Mouse (Mus musculus) kidney, embryonic 14.5 days (tissue): ENCODE measurements around the gene Mpzl3. TPM values are rescaled to one million over a fixed set of nuclear protein-coding genes. Genes with fewer than 3 reads are reported as not detected.

Experiments
- ATAC-seq: fragments of 200-750 bp; cut with Nextera tagmentation; 2 replicates; pipeline ENCODE4 v1.8.0; 2017; ENCODE audit warnings: moderate number of reproducible peaks, mild to moderate bottlenecking, moderate TSS enrichment, moderate library complexity; ENCODE audit not compliant: low FRiP score, low TSS enrichment
- H3K27ac ChIP-seq: fragments of 300-500 bp; sonication (generic); 2 replicates; pipeline ENCODE4 v1.5.1; 2014; ENCODE audit warnings: low read depth, mild to moderate bottlenecking, low read length, moderate library complexity, mixed read lengths
- H3K27me3 ChIP-seq: fragments of 300-500 bp; sonication (generic); 2 replicates; pipeline ENCODE4 v1.6.1; 2014; ENCODE audit warnings: mild to moderate bottlenecking, low read length; ENCODE audit not compliant: control insufficient read depth, insufficient read depth
- H3K36me3 ChIP-seq: fragments of 300-500 bp; sonication (generic); 2 replicates; pipeline ENCODE4 v1.6.1; 2014; ENCODE audit warnings: low read length, mixed read lengths; ENCODE audit not compliant: control insufficient read depth, insufficient read depth
- H3K4me1 ChIP-seq: fragments of 300-500 bp; sonication (generic); 2 replicates; pipeline ENCODE4 v1.6.1; 2014; ENCODE audit warnings: low read length, mixed read lengths; ENCODE audit not compliant: control insufficient read depth, insufficient read depth
- H3K4me2 ChIP-seq: fragments of 300-500 bp; sonication (generic); replicated peaks from 2 replicates; pipeline ENCODE4 v1.6.1; 2014; ENCODE audit warnings: low read depth, mild to moderate bottlenecking, low read length
- H3K4me3 ChIP-seq: fragments of 300-500 bp; sonication (generic); 2 replicates; pipeline ENCODE4 v1.5.1; 2014; ENCODE audit warnings: mild to moderate bottlenecking, low read length
- H3K9ac ChIP-seq: fragments of 300-500 bp; sonication (generic); 2 replicates; pipeline ENCODE4 v1.6.1; 2014; ENCODE audit warnings: low read depth, mild to moderate bottlenecking, low read length, moderate library complexity
- H3K9me3 ChIP-seq: fragments of 300-500 bp; sonication (generic); 2 replicates; pipeline ENCODE4 v1.6.1; 2016; ENCODE audit warnings: low read length; ENCODE audit not compliant: control insufficient read depth
- WGBS: fragments of 180-500 bp; shearing (Covaris S2); extraction: QIAGEN DNeasy Blood & Tissue Kit; methylation state at CpG from one replicate; pipeline ENCODE4 v1.1.7; 2014; 5-methylcytosine and 5-hydroxymethylcytosine counted together
- polyA plus RNA-seq: library from polyadenylated mRNA; unstranded; fragments of >200 nt; fragmentation: Nextera tagmentation; extraction: Ambion mirVana; gene quantifications from 2 replicates; pipeline ENCODE4 v1.2.1, GENCODE M21; 2014

Mpzl3 gene
- polyA plus RNA-seq, 1 experiment from 2014 or later, result 3.0 TPM

- no peaks in the 10 kb centered on the region for H3K4me1 ChIP-seq
- no peak overlapping the region for H3K9ac ChIP-seq
- no peaks in the 10 kb centered on the region for H3K27me3 ChIP-seq
- no peak for ATAC-seq
- 54% methylated on average over 11 of the region's 11 CpGs for WGBS
- H3K36me3 ChIP-seq, result no peaks in the 10 kb centered on the region
- no peak overlapping the region for H3K4me2 ChIP-seq
- no peak overlapping the region for H3K27ac ChIP-seq
- no peak overlapping the region for H3K4me3 ChIP-seq
- no peaks in the 10 kb centered on the region for H3K9me3 ChIP-seq
Measured at GRCm38 (mm10) chr9:45103211-45103979, 48.4 kb downstream of the Mpzl3 start.

GRCm38 (mm10) chr9:45105596-45106374 is 50.8 kb downstream of the Mpzl3 start:
- Histone ChIP-seq H3K27ac (no peak overlapping the region), H3K9ac (no peak overlapping the region), H3K4me2 (no peak overlapping the region), H3K36me3 (no peaks in the 10 kb centered on the region), H3K4me1 (no peaks in the 10 kb centered on the region), H3K27me3 (no peaks in the 10 kb centered on the region), H3K9me3 (no peaks in the 10 kb centered on the region), H3K4me3 (no peak overlapping the region)
- 87% methylated on average over 2 of the region's 2 CpGs for WGBS
- no peak for ATAC-seq

DNA sequence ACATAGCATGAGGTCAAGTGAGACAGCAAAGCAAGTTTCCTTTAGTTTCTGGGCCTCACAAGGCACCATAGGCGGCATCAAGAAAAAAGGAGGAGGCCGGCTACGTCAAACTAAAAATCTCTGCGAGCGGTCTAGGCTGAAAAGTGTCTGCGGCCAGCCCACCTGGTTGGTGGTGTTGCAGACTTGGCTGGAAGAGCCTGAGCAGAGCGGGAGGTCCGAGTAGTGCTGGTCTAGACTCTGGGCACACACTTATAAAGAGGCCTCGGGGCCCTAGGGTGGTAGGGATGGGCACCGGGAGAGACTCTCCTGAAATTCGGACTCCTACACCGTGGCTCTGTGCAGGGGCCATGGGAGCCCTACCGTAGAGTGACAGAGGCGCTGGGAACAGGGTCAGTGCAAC is 60.7 kb downstream of the Mpzl3 start:
- Histone ChIP-seq H3K9me3 (no peaks in the 10 kb centered on the region), H3K4me2 (peak overlapping the region; percentile 49), H3K4me1 (peaks cover 11% of the 10 kb centered on the region), H3K9ac (peak overlapping the region; percentile 45), H3K27ac (no peak overlapping the region), H3K4me3 (peak overlapping the region; percentile 37), H3K36me3 (no peaks in the 10 kb centered on the region), H3K27me3 (no peaks in the 10 kb centered on the region)
- peak; percentile 65 for ATAC-seq
- 2% methylated on average over 14 of the region's 14 CpGs for WGBS

GRCm38 (mm10) chr9:45116819-45117218 is 61.8 kb downstream of the Mpzl3 start:
- 67% methylated on average over 9 of the region's 9 CpGs for WGBS
- no peak overlapping the region for H3K27ac ChIP-seq
- ATAC-seq, result no peak
- no peaks in the 10 kb centered on the region for H3K9me3 ChIP-seq
- H3K4me1 ChIP-seq, result peaks cover 11% of the 10 kb centered on the region
- no peak overlapping the region for H3K4me2 ChIP-seq
- H3K27me3 ChIP-seq, result no peaks in the 10 kb centered on the region
- no peaks in the 10 kb centered on the region for H3K36me3 ChIP-seq
- no peak overlapping the region for H3K4me3 ChIP-seq
- H3K9ac ChIP-seq, result no peak overlapping the region

DNA sequence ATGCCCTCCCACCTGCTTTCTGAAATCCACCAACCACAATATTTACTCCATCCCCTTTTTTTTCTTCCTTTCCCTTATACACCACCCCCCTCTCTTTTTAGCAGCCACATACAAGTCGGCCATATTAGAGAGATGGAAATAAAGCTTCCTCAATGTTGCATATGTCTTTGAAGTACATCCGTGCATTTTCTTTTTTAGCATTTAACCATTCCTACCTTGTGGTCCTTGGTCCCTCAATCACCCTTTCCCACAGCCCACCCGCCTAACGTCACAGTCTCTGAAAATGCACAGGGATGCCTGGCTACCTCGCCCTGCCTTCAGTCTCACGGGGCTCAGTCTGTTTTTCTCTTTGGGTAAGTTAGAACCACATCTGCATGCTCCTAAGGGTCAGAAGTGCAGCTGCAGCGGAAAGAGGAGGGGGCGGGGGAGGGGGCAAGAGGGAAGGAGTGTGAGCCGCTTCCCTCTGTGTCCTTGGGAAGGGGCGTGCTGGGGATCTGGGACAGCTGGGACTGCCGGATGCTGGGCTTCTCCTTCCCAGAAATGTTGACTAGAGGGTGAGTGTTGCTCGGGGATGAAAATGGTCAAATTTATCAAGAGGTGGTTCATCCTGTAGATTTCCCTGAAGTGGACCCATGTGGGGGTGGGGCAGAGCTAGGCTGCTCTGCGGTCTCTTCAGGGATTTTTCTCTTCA is 62.9 kb downstream of the Mpzl3 start, which contains the start of gene Scn2b:
TSS of gene Scn2b (plus strand) at position 42 of the 691 bp plus-strand sequence.
- peak within 1 kb of the TSS; percentile 73 for H3K4me3 ChIP-seq
- WGBS, result 0% methylated on average over 13 of the region's 13 CpGs
- no peaks in the 10 kb centered on the region for H3K36me3 ChIP-seq
- no peaks in the 10 kb centered on the region for H3K9me3 ChIP-seq
- H3K27me3 ChIP-seq, result no peaks in the 10 kb centered on the region
- peak within 1 kb of the TSS; percentile 73 for H3K9ac ChIP-seq
- H3K27ac ChIP-seq, result peak within 1 kb of the TSS; percentile 74; the same call in 1 of the 2 replicates
- peaks cover 17% of the 10 kb centered on the region for H3K4me1 ChIP-seq
- H3K4me2 ChIP-seq, result peak within 1 kb of the TSS; percentile 64
- ATAC-seq, result peak; percentile 48; the same call in 1 of the 2 replicates

DNA sequence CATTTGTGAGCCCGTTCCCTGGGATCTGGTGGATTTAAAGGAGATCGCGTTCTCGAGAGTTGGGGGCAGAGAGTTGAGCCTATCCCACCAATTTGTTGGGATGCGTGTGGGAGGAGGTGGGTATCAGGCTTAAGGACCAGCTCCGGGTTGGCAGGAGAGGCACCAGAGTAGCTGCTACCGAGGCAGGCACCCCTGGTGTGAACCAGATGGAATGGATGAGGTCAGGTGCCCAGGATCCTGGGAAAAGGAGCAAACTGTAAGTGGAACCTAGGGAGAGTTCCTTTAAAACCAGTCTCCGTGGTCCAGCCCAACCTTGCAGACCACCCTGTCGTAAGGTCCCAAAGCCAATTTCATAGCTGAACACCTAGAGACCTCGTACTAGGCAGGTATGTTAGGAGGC is 63.6 kb downstream of the Mpzl3 start:
- no peak for ATAC-seq
- H3K27me3 ChIP-seq, result no peaks in the 10 kb centered on the region
- WGBS, result 24% methylated on average over 10 of the region's 10 CpGs
- H3K4me1 ChIP-seq, result peaks cover 17% of the 10 kb centered on the region
- H3K36me3 ChIP-seq, result no peaks in the 10 kb centered on the region
- peak overlapping the region; percentile 73 for H3K4me3 ChIP-seq
- H3K4me2 ChIP-seq, result peak overlapping the region; percentile 64
- peak overlapping the region; percentile 73; the same call in 1 of the 2 replicates for H3K9ac ChIP-seq
- no peaks in the 10 kb centered on the region for H3K9me3 ChIP-seq
- H3K27ac ChIP-seq, result no peak overlapping the region

DNA sequence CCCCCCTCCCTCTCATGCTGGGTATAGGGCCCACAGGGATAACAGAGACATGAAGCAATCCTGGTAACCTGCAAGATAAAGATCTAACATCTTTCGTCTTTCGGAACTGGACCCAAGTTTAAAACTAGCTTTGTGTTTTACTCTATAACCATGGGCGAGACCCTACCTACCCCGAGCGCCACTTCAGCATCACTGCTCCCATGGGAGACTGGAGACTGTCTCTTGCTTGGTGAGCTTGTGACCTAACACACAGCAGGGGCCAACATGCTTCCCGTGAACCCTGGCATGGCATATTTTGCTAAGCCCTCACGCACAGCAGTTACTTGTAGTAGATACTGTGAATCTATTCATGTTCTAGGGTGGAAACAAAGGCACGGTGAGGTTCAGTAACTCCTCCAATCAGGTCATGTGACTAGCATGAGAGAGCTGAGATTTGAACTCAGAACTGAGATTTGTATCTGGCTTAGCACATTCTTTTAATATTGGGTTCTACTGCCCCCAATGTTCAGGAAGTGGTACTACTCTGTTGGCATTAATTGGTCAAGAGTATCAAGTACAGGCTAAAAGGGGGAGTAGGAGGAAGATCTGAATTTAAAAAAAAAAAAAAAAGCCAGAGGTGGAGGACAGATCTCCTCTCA is 64.4 kb downstream of the Mpzl3 start:
- H3K36me3 ChIP-seq, result no peaks in the 10 kb centered on the region
- H3K9me3 ChIP-seq, result no peaks in the 10 kb centered on the region
- H3K27ac ChIP-seq, result no peak overlapping the region
- no peak overlapping the region for H3K4me3 ChIP-seq
- WGBS, result 91% methylated on average over 8 of the region's 8 CpGs
- no peak overlapping the region for H3K9ac ChIP-seq
- peak overlapping the region; percentile 64; the same call in 1 of the 2 replicates for H3K4me2 ChIP-seq
- no peak for ATAC-seq
- H3K4me1 ChIP-seq, result peaks cover 17% of the 10 kb centered on the region
- H3K27me3 ChIP-seq, result no peaks in the 10 kb centered on the region

GRCm38 (mm10) chr9:45119954-45120530 is 65.1 kb downstream of the Mpzl3 start:
- Histone ChIP-seq H3K4me3 (no peak overlapping the region), H3K9me3 (no peaks in the 10 kb centered on the region), H3K4me2 (no peak overlapping the region), H3K27ac (no peak overlapping the region), H3K36me3 (no peaks in the 10 kb centered on the region), H3K4me1 (peaks cover 17% of the 10 kb centered on the region), H3K27me3 (no peaks in the 10 kb centered on the region), H3K9ac (no peak overlapping the region)
- ATAC-seq, result no peak
- WGBS, result 86% methylated on average over 14 of the region's 14 CpGs
